Mouse (Mus musculus) MEL (cell line): Measurements from ENCODE around the gene Gnb3.

Source experiments
- BHLHE40 ChIP-seq: IDR thresholded peaks from 2 replicates; pipeline ENCODE4 v1.6.1; 2012; ENCODE audit warnings: low read depth, mild to moderate bottlenecking, inconsistent platforms, low read length, improper control_type of control experiment, borderline replicate concordance
- CTCF ChIP-seq, 3 experiments: IDR thresholded peaks in 2 of 3; conservative IDR thresholded peaks in 1 of 3; 2 replicates each; pipeline ENCODE4 v1.5.1; 2011 to 2012; ENCODE audit warnings: low read length in 3 of 3, low read depth in 2 of 3, mild to moderate bottlenecking in 2 of 3, improper control_type of control experiment in 1 of 3, inconsistent platforms in 1 of 3, mixed read lengths in 1 of 3, moderate library complexity in 1 of 3; ENCODE audit not compliant: control insufficient read depth in 1 of 3, insufficient read depth in 1 of 3, poor library complexity in 1 of 3, severe bottlenecking in 1 of 3
- E2F4 ChIP-seq: IDR thresholded peaks from 2 replicates; pipeline ENCODE4 v1.6.1; 2011; ENCODE audit warnings: low read depth, low read length, improper control_type of control experiment, borderline replicate concordance
- EP300 ChIP-seq, 2 experiments: IDR thresholded peaks; 2 replicates each; pipeline ENCODE4 v1.6.1; 2011; ENCODE audit warnings: improper control_type of control experiment in 2 of 2, low read length in 2 of 2, low read depth in 1 of 2, mild to moderate bottlenecking in 1 of 2
- KAT2A ChIP-seq: conservative IDR thresholded peaks from 2 replicates; pipeline ENCODE4 v1.6.1; 2012; ENCODE audit warnings: low read depth, low read length, improper control_type of control experiment, inconsistent platforms
- NRF1 ChIP-seq: IDR thresholded peaks from 2 replicates; pipeline ENCODE4 v1.6.1; 2014; ENCODE audit warnings: low read depth, mild to moderate bottlenecking, inconsistent platforms, low read length, improper control_type of control experiment, moderate library complexity; ENCODE audit not compliant: poor library complexity, insufficient read depth, severe bottlenecking
- POLR2A ChIP-seq, 2 experiments: IDR thresholded peaks; 2 replicates each; pipeline ENCODE4 v1.6.1; 2011 to 2012; ENCODE audit warnings: low read length in 2 of 2, mild to moderate bottlenecking in 2 of 2, control low read depth in 1 of 2, improper control_type of control experiment in 1 of 2, low read depth in 1 of 2, moderate library complexity in 1 of 2; ENCODE audit not compliant: control insufficient read depth in 1 of 2, insufficient read depth in 1 of 2, poor library complexity in 1 of 2
- TCF12 ChIP-seq: IDR thresholded peaks from 2 replicates; pipeline ENCODE4 v1.6.1; 2014; ENCODE audit warnings: low read depth, mild to moderate bottlenecking, inconsistent platforms, low read length, improper control_type of control experiment, moderate library complexity
- UBTF ChIP-seq: IDR thresholded peaks from 2 replicates; pipeline ENCODE4 v1.6.1; 2012; ENCODE audit warnings: low read depth, mild to moderate bottlenecking, inconsistent platforms, low read length, improper control_type of control experiment, moderate library complexity, borderline replicate concordance; ENCODE audit not compliant: insufficient read depth
- USF1 ChIP-seq: IDR thresholded peaks from 2 replicates; pipeline ENCODE4 v1.6.1; 2014; ENCODE audit warnings: low read depth, mild to moderate bottlenecking, inconsistent platforms, low read length, improper control_type of control experiment, moderate library complexity
- USF2 ChIP-seq, 2 experiments: IDR thresholded peaks; 2 replicates each; pipeline ENCODE4 v1.6.1; 2011 to 2012; ENCODE audit warnings: improper control_type of control experiment in 2 of 2, low read length in 2 of 2, borderline replicate concordance in 1 of 2, inconsistent platforms in 1 of 2, low read depth in 1 of 2, mild to moderate bottlenecking in 1 of 2; ENCODE audit not compliant: insufficient read depth in 1 of 2
- ZKSCAN1 ChIP-seq: IDR thresholded peaks from 2 replicates; pipeline ENCODE4 v1.6.1; 2012; ENCODE audit warnings: low read depth, mild to moderate bottlenecking, inconsistent platforms, low read length, improper control_type of control experiment, moderate library complexity

DNA sequence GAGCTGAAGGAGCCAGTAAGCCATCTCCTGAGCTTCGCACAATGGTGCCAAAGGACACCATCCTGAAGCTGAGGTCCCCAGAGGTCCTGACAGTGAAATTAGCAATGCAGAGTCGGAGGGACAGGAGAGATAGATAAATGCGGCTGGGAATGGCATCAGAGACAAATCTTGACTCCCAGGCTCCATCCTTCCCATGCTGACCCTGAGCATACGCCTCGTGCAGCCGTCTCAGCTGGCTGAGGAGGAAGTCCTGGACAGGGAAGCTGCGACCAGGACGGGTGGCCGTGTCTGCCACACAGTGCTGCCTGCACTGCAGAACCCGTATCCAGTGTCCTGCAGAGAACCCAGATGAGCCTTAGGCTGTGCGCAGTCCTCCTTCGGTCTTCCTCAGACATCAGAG lies 14.6 kb upstream of the Gnb3 start:
- TF ChIP-seq CTCF (IDR thresholded peaks at IDR 0.05 in 2 of 3, conservative IDR thresholded peaks at IDR 0.05 in 1 of 3; ENCODE audit: control insufficient read depth in 1 of 3, insufficient read depth in 1 of 3, low read depth in 2 of 3, low read length in 3 of 3, poor library complexity in 1 of 3, severe bottlenecking in 1 of 3) (no peak), BHLHE40 (no peak), USF1 (no peak), USF2 (IDR thresholded peaks at IDR 0.05; ENCODE audit: borderline replicate concordance in 1 of 2, insufficient read depth in 1 of 2, low read depth in 1 of 2, low read length in 2 of 2) (no peak), ZKSCAN1 (no peak), EP300 (IDR thresholded peaks at IDR 0.05; ENCODE audit: low read depth in 1 of 2, low read length in 2 of 2) (no peak), NRF1 (no peak), TCF12 (no peak), KAT2A (no peak), E2F4 (no peak), POLR2A (IDR thresholded peaks at IDR 0.05; ENCODE audit: control insufficient read depth in 1 of 2, insufficient read depth in 1 of 2, low read depth in 1 of 2, low read length in 2 of 2, poor library complexity in 1 of 2) (no peak), UBTF (no peak)
